Mouse (Mus musculus) spleen, embryonic (tissue): ENCODE measurements at regions not wholly inside any gene's neighbourhood (a gene's known extent, or its start where the extent isn't known, plus 50 kb on each side); places are given as distances from the start of the nearest gene placed in this dataset.

Source experiments
- CTCF ChIA-PET: fragments of 350-600 bp; sonication (Branson Sonifier 250); formaldehyde crosslinking; loops from one replicate; lab custom pipeline; 2022; lab: Charles Lee

- CTCF ChIA-PET: no interaction called here
Measured at GRCm38 (mm10) chr8:12503344-12503743, 69.5 kb upstream of the Spaca7 start.

DNA sequence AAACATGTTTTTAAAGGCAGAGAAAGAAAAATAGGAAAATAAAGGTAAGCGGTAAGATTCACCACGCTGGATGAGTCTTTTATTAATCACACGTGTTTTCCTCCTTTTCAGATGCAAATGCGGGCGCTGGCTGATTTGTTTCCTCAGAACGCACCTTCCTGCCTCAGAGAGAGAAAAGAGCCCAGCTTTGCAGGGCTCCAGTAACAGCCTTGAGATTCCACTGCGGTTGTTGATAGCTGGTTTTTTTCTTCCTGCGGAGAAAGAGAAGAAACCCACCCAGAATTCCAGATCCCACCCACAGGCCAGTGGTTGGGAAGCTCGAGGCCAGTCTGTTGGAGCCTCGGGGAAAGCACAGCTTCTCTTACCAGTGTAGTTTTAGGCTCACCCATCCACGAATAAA, 68.6 kb upstream of the Spaca7 start:
- CTCF ChIA-PET: no interaction called here

GRCm38 (mm10) chr8:12504777-12505176, 68.1 kb upstream of the Spaca7 start:
- CTCF ChIA-PET: no interaction called here

DNA sequence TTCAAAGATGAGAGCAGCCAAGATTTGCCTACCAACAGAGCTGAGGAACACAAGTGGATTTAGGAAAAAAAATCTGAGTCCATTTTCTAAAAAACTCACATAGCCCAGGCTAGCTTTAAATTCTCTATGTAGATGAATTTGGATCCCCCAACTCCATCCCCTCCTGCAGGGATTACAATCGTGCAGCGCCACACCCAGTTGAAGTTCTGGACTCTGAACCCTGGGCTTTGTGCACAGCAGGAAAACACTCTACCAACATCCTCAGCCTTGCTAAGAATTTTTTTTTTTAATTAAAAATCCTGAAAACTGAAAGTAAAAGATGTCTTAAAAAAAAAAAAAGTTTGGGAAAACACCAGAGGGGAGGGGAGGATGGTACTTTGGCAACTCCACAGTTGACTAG, 62.6 kb upstream of the Spaca7 start:
- CTCF ChIA-PET: no interaction called here

- CTCF ChIA-PET: interaction anchor here (0.6 kb wide), 1 partner anchor 16 kb away, joined by 3 read pairs; no protein-coding TSS in a partner anchor
Measured at GRCm38 (mm10) chr8:12513042-12513441, 59.8 kb upstream of the Spaca7 start.

DNA sequence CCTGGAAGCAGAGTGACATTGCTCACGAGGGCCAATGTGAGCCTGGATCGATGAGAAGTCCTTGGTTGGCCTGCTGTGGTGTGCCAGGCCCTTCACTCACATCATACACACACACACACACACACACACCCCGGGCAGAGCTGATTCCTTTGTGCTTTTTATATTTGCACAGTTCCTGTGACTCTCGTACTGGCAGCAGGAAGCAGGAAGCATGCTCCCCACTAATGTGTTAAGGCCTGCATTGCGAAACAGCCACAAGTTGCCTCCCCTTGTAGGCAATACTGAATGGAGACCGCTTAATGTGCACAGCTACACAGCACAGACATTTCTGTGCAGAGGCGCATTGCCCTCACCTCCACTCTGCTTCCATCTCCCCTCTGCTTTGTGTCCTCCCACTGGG, 58.7 kb upstream of the Spaca7 start:
- CTCF ChIA-PET: interaction anchor here (0.5 kb wide), 1 partner anchor 813 kb away, joined by 3 read pairs; the partner anchor contains the start of gene 1700016D06Rik

GRCm38 (mm10) chr8:12521636-12522035, 51.2 kb upstream of the Spaca7 start:
- CTCF ChIA-PET: no interaction called here
